Mouse (Mus musculus) liver, postnatal 0 days (tissue): ENCODE data around the gene Utp14b.

Experiments
- CTCF ChIP-seq: sonication (generic); IDR thresholded peaks from 2 replicates; pipeline ENCODE4 v1.5.1; 2016; ENCODE audit warnings: antibody characterized with exemption, low read depth
- EP300 ChIP-seq: IDR thresholded peaks from 2 replicates; pipeline ENCODE4 v1.6.1; 2016; ENCODE audit warnings: antibody characterized with exemption, low read depth, mild to moderate bottlenecking

GRCm38 (mm10) chr1:78624352-78624751 lies 33.5 kb upstream of the Utp14b start:
- TF ChIP-seq CTCF (no peak), EP300 (no peak)
